28 mouse cellular contexts compared by ENCODE assay signal in the genomic region with DNA sequence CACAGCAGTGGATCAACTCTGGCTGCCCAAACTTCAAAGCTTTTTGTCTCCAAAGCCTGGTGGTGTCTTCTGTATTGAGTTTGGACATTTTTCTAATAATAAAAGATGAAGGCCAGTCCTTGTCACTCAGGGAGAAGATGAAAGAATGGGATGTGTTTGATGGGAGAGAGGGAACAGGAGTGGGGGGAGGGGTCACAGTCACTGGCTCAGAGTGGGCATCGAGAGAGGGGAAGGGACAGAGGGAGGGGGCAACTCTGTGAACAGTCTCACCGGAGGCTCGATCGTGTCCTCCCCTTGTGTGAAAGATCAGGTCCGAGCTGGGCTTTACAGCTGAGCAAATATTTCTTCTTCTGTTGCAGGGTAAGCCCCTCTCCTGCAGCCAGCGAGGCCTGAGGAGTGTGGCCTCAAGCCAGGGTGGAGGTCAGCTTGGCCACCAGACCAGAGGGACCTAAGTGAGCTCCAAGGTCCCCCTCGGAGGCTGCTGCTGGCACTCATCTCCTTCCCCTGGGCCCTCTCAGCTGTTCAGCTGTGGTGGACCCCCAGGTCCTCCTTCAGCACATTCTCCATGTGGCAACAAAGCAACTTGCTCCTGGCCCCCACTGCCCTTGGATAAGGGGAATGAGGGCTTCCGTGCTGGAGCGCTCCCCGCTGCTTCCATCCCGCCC.
DNase-seq lines count a peak whose midpoint lies in the region; ATAC-seq lines count a peak whose summit lies in the region.
"Had no signal": no experiment of that assay in that cellular context is flagged by ENCODE, and none has a peak within 500 bp of the region (broad histone marks: within the 10 kb centered on the region; RNA-seq: fewer than 3 reads in every experiment).

No protein-coding gene starts in this region.

- 0 out of 2 replicates have a peak overlapping the region, but pooled peaks have one; percentile 6 for H3K9ac ChIP-seq in embryonic facial prominence, embryonic 13.5 days
- H3K9ac ChIP-seq: embryonic facial prominence, embryonic 12.5 days; forebrain, embryonic 12.5 days; forebrain, embryonic 15.5 days; heart, embryonic 13.5 days; intestine, embryonic 15.5 days had no signal

- WGBS in embryonic facial prominence, embryonic 13.5 days: 71% methylated on average over 11 of the region's 11 CpGs
- 63% methylated on average over 11 of the region's 11 CpGs for WGBS in embryonic facial prominence, embryonic 10.5 days

- ATAC-seq in embryonic facial prominence, embryonic 13.5 days (ENCODE audit: insufficient number of reproducible peaks, insufficient read depth, low FRiP score, low TSS enrichment, low read depth): no peak
- ATAC-seq: forebrain, embryonic 15.5 days; hindbrain, embryonic 16.5 days; Patski had no signal

- H3K4me3 ChIP-seq in embryonic facial prominence, embryonic 13.5 days: no peak overlapping the region
- no peak overlapping the region for H3K4me3 ChIP-seq in embryonic facial prominence, embryonic 10.5 days
- H3K4me3 ChIP-seq: embryonic facial prominence, embryonic 12.5 days; erythroblast, embryonic 14.5 days; forebrain, embryonic 12.5 days; forebrain, embryonic 15.5 days; heart, adult 2 months; heart, embryonic 10.5 days; heart, embryonic 13.5 days; intestine, embryonic 15.5 days had no signal

- H3K27ac ChIP-seq in embryonic facial prominence, embryonic 13.5 days: no peak overlapping the region
- no peak overlapping the region for H3K27ac ChIP-seq in embryonic facial prominence, embryonic 10.5 days (replicated peaks)
- H3K27ac ChIP-seq: embryonic facial prominence, embryonic 12.5 days; forebrain, embryonic 12.5 days; forebrain, embryonic 15.5 days; heart, adult 2 months; heart, embryonic 10.5 days; heart, embryonic 13.5 days; intestine, embryonic 15.5 days had no signal

- H3K27me3 ChIP-seq in embryonic facial prominence, embryonic 13.5 days: no peaks in the 10 kb centered on the region
- no peaks in the 10 kb centered on the region for H3K27me3 ChIP-seq in embryonic facial prominence, embryonic 10.5 days (replicated peaks; ENCODE audit: low read depth, poor library complexity, severe bottlenecking)
- H3K27me3 ChIP-seq: embryonic facial prominence, embryonic 12.5 days; forebrain, embryonic 15.5 days; intestine, embryonic 15.5 days; Patski had no signal

- peaks cover 7% of the 10 kb centered on the region; the same call in 1 of the 2 replicates for H3K4me1 ChIP-seq in embryonic facial prominence, embryonic 13.5 days
- 0 out of 2 replicates have a peak, but pooled peaks cover 3% of the 10 kb centered on the region for H3K4me1 ChIP-seq in embryonic facial prominence, embryonic 10.5 days
- H3K4me1 ChIP-seq: embryonic facial prominence, embryonic 12.5 days; forebrain, embryonic 12.5 days; forebrain, embryonic 15.5 days; heart, embryonic 13.5 days; intestine, embryonic 15.5 days had no signal

- H3K36me3 ChIP-seq in embryonic facial prominence, embryonic 13.5 days: no peaks in the 10 kb centered on the region
- H3K36me3 ChIP-seq in embryonic facial prominence, embryonic 10.5 days (replicated peaks): no peaks in the 10 kb centered on the region
- H3K36me3 ChIP-seq: embryonic facial prominence, embryonic 12.5 days; forebrain, embryonic 12.5 days; forebrain, embryonic 15.5 days; G1E; heart, embryonic 10.5 days; heart, embryonic 13.5 days; intestine, embryonic 15.5 days had no signal

- H3K4me2 ChIP-seq in embryonic facial prominence, embryonic 13.5 days: no peak overlapping the region
- H3K4me2 ChIP-seq: embryonic facial prominence, embryonic 12.5 days; forebrain, embryonic 12.5 days; forebrain, embryonic 15.5 days; heart, embryonic 13.5 days; intestine, embryonic 15.5 days had no signal

- DNase-seq in adrenal gland, adult 2 months: peak; percentile 65
- no peak for DNase-seq in adrenal gland, adult 8-10 months
- no peak for DNase-seq in embryonic facial prominence, embryonic 10.5 days (ENCODE audit: low spot score)
- DNase-seq in ovary, postnatal 36 days (ENCODE audit: low spot score): peak; percentile 20
- DNase-seq in ovary, postnatal 14 days (ENCODE audit: low spot score): no peak
- DNase-seq in gastrocnemius, postnatal 4 days (ENCODE audit: low spot score in 2 of 2): no peak
- DNase-seq: B cell, adult 2 months; cerebellum, adult 11-12 months; cerebellum, adult 8-10 months; cerebellum, postnatal 10 days; cerebellum, postnatal 36 days; gastrocnemius, postnatal 25 days; heart, adult 2 months; heart, postnatal 14 days; heart, postnatal 4 days; kidney, adult 11 months; kidney, adult 8-10 months had no signal

- no peaks in the 10 kb centered on the region for H3K9me3 ChIP-seq in embryonic facial prominence, embryonic 13.5 days
- H3K9me3 ChIP-seq in embryonic facial prominence, embryonic 10.5 days: peaks cover 7% of the 10 kb centered on the region; the same call in 1 of the 2 replicates
- H3K9me3 ChIP-seq: forebrain, embryonic 15.5 days; intestine, embryonic 15.5 days had no signal

Comparison
In these comparisons a context has a peak if more than half of its experiments do, and no peak if none do; other contexts are left out.
1. DNase-seq: peak in adrenal gland, adult 2 months (single experiment) and ovary, postnatal 36 days (single experiment); none in adrenal gland, adult 8-10 months (single experiment), embryonic facial prominence, embryonic 10.5 days (single experiment), ovary, postnatal 14 days (single experiment) and gastrocnemius, postnatal 4 days (0 of 2).